Mouse (Mus musculus) c-Kit-positive CD71-negative TER-119-negative erythroid progenitor cells, embryonic 14.5 days (primary cell): ENCODE data around the gene Cdh22.

ENCODE experiments used
- DNase-seq: peaks from one replicate; pipeline ENCODE4 v3.0.0-alpha.2; 2013; ENCODE audit warnings: low read depth

The Cdh22 gene

GRCm38 (mm10) chr2:165207086-165207485 lies 27.6 kb downstream of the Cdh22 start:
- DNase-seq: no peak

- no peak for DNase-seq
Observed at GRCm38 (mm10) chr2:165205486-165205885, 29.2 kb downstream of the Cdh22 start.

- DNase-seq: no peak
Observed at GRCm38 (mm10) chr2:165204931-165205330, 29.7 kb downstream of the Cdh22 start.

- DNase-seq: no peak
Observed at GRCm38 (mm10) chr2:165201761-165202751, 32.6 kb downstream of the Cdh22 start.

- no peak for DNase-seq
Observed at GRCm38 (mm10) chr2:165197546-165197945, 37.1 kb downstream of the Cdh22 start.

GRCm38 (mm10) chr2:165195411-165196182 lies 39.1 kb downstream of the Cdh22 start:
- no peak for DNase-seq

GRCm38 (mm10) chr2:165191483-165191882 lies 43.2 kb downstream of the Cdh22 start:
- DNase-seq: no peak

- no peak for DNase-seq
Observed at GRCm38 (mm10) chr2:165189546-165189945, 45.1 kb downstream of the Cdh22 start.

GRCm38 (mm10) chr2:165187648-165188380 lies 46.8 kb downstream of the Cdh22 start:
- no peak for DNase-seq

GRCm38 (mm10) chr2:165184015-165184633 lies 50.5 kb downstream of the Cdh22 start:
- DNase-seq: no peak

- DNase-seq: no peak
Observed at GRCm38 (mm10) chr2:165182085-165182976, 52.3 kb downstream of the Cdh22 start.

- no peak for DNase-seq
Observed at GRCm38 (mm10) chr2:165179231-165179630, 55.4 kb downstream of the Cdh22 start.

- no peak for DNase-seq
Observed at GRCm38 (mm10) chr2:165176965-165177364, 57.7 kb downstream of the Cdh22 start.

GRCm38 (mm10) chr2:165166664-165167435 lies 67.8 kb downstream of the Cdh22 start:
- no peak for DNase-seq

- DNase-seq: no peak
Observed at GRCm38 (mm10) chr2:165162221-165162620, 72.4 kb downstream of the Cdh22 start.

- DNase-seq: peak; percentile 41
Observed at GRCm38 (mm10) chr2:165160466-165160865, 74.2 kb downstream of the Cdh22 start.

- DNase-seq: peak; percentile 56
Observed at GRCm38 (mm10) chr2:165159055-165159688, 75.5 kb downstream of the Cdh22 start.

- no peak for DNase-seq
Observed at GRCm38 (mm10) chr2:165158317-165158716, 76.3 kb downstream of the Cdh22 start.

GRCm38 (mm10) chr2:165157900-165158299 lies 76.8 kb downstream of the Cdh22 start:
- DNase-seq: no peak
